Mouse (Mus musculus) heart, adult 2 months (tissue): Measurements from ENCODE around the gene Etv5. TPM values are rescaled to one million over a fixed set of nuclear protein-coding genes. Genes with fewer than 3 reads are reported as not detected.

Source experiments
- DNase-seq, 2 experiments: peaks; one replicate each; pipeline ENCODE4 v3.0.0; 2021
- H3K27ac ChIP-seq: fragments of 200-600 bp; 2 replicates; pipeline ENCODE4 v1.8.1; 2022
- H3K27me3 ChIP-seq: fragments of 200-500 bp; 2 replicates; pipeline ENCODE4 v1.6.1; 2012; ENCODE audit warnings: mild to moderate bottlenecking, low read length, inconsistent platforms, mixed read lengths; ENCODE audit not compliant: control insufficient read depth, insufficient read depth
- H3K36me3 ChIP-seq: fragments of 200-500 bp; 2 replicates; pipeline ENCODE4 v1.6.1; 2012; ENCODE audit warnings: low read length, inconsistent platforms; ENCODE audit not compliant: control insufficient read depth, insufficient read depth
- H3K4me1 ChIP-seq: fragments of 200-500 bp; 2 replicates; pipeline ENCODE4 v1.6.1; 2011; ENCODE audit warnings: low read length; ENCODE audit not compliant: control insufficient read depth, insufficient read depth
- H3K4me3 ChIP-seq: fragments of 200-600 bp; 2 replicates; pipeline ENCODE4 v1.8.1; 2022
- H3K79me2 ChIP-seq: fragments of 200-500 bp; replicated peaks from 2 replicates; pipeline ENCODE4 v1.6.1; 2012; ENCODE audit warnings: mild to moderate bottlenecking, inconsistent platforms, low read length, moderate library complexity, mixed read lengths; ENCODE audit not compliant: control insufficient read depth, insufficient read depth
- H3K9ac ChIP-seq: fragments of 200-500 bp; 2 replicates; pipeline ENCODE4 v1.6.1; 2012; ENCODE audit warnings: low read depth, mild to moderate bottlenecking, control low read depth, inconsistent platforms, low read length, mixed read lengths
- CTCF ChIP-seq: fragments of 200-600 bp; IDR thresholded peaks from 2 replicates; pipeline ENCODE4 v1.8.1; 2022; ENCODE audit warnings: antibody characterized with exemption, mild to moderate bottlenecking, moderate library complexity
- EP300 ChIP-seq: fragments of 200-500 bp; IDR thresholded peaks from 2 replicates; pipeline ENCODE4 v1.6.1; 2011; ENCODE audit warnings: low read depth, low read length, control low read depth; ENCODE audit not compliant: insufficient read depth
- POLR2A ChIP-seq: fragments of 200-500 bp; IDR thresholded peaks from 2 replicates; pipeline ENCODE4 v1.6.1; 2011; ENCODE audit warnings: mild to moderate bottlenecking, low read depth, low read length, control low read depth; ENCODE audit not compliant: insufficient read depth
- WGBS: fragments of 180-500 bp; shearing (Covaris S2); methylation state at CpG from one replicate; pipeline ENCODE4 v1.1.7; 2018; 5-methylcytosine and 5-hydroxymethylcytosine counted together
- intact Hi-C: fragments of 180-260 bp; cut with DNase I; formaldehyde crosslinking; loops from one replicate; pipeline ENCODE4 v1.15.1; 2025
- polyA plus RNA-seq: library from polyadenylated mRNA; depleted of rRNA; stranded (reverse); fragments of >200 nt; gene quantifications from 2 replicates; pipeline ENCODE4 v1.2.3, GENCODE M21; 2012
- total RNA-seq, 2 experiments: library from RNA; stranded (reverse); gene quantifications; 2 replicates each; pipeline ENCODE4 v1.2.3; 2021

The Etv5 gene
- total and polyA plus RNA-seq, 3 experiments = 6.9 to 12.0 (median 10.0) TPM

GRCm38 (mm10) chr16:22433944-22434343 lies 5.6 kb downstream of the Etv5 start:
- no peak for TF ChIP-seq CTCF
- TF ChIP-seq POLR2A = no peak
- no peak for TF ChIP-seq EP300
- H3K27ac ChIP-seq = no peak overlapping the region
- no peak overlapping the region for H3K9ac ChIP-seq
- no peaks in the 10 kb centered on the region for H3K79me2 ChIP-seq
- WGBS = 63% methylated on average over 12 of the region's 12 CpGs
- H3K4me1 ChIP-seq = no peaks in the 10 kb centered on the region
- H3K27me3 ChIP-seq = no peaks in the 10 kb centered on the region
- no peak for DNase-seq
- H3K4me3 ChIP-seq = no peak overlapping the region
- intact Hi-C loops = no loop called here
- H3K36me3 ChIP-seq = no peaks in the 10 kb centered on the region

GRCm38 (mm10) chr16:22431773-22432172 lies 7.7 kb downstream of the Etv5 start:
- no peak for DNase-seq
- H3K4me3 ChIP-seq = no peak overlapping the region
- H3K27me3 ChIP-seq = no peaks in the 10 kb centered on the region
- 83% methylated on average over 12 of the region's 12 CpGs for WGBS
- intact Hi-C loops = no loop called here
- H3K27ac ChIP-seq = no peak overlapping the region
- peaks cover 3% of the 10 kb centered on the region; the same call in 1 of the 2 replicates for H3K4me1 ChIP-seq
- TF ChIP-seq EP300 (no peak), CTCF (no peak), POLR2A (no peak)
- no peaks in the 10 kb centered on the region for H3K79me2 ChIP-seq
- H3K36me3 ChIP-seq = no peaks in the 10 kb centered on the region
- H3K9ac ChIP-seq = no peak overlapping the region

GRCm38 (mm10) chr16:22431335-22431734 lies 8.2 kb downstream of the Etv5 start:
- Histone ChIP-seq H3K79me2 (no peaks in the 10 kb centered on the region), H3K27me3 (no peaks in the 10 kb centered on the region), H3K4me1 (peaks cover 3% of the 10 kb centered on the region; the same call in 1 of the 2 replicates), H3K9ac (no peak overlapping the region), H3K4me3 (no peak overlapping the region), H3K36me3 (no peaks in the 10 kb centered on the region), H3K27ac (no peak overlapping the region)
- no peak for DNase-seq
- TF ChIP-seq CTCF = no peak
- TF ChIP-seq POLR2A = no peak
- TF ChIP-seq EP300 = no peak
- 89% methylated on average over 2 of the region's 2 CpGs for WGBS
- intact Hi-C loops = no loop called here

GRCm38 (mm10) chr16:22430211-22430951 lies 9.1 kb downstream of the Etv5 start:
- H3K9ac ChIP-seq = no peak overlapping the region
- no peak overlapping the region for H3K27ac ChIP-seq
- TF ChIP-seq POLR2A (no peak), EP300 (no peak), CTCF (no peak)
- no peaks in the 10 kb centered on the region for H3K27me3 ChIP-seq
- no peak for DNase-seq
- 69% methylated on average over 16 of the region's 16 CpGs for WGBS
- no peaks in the 10 kb centered on the region for H3K36me3 ChIP-seq
- no peak overlapping the region for H3K4me3 ChIP-seq
- no peaks in the 10 kb centered on the region for H3K79me2 ChIP-seq
- peaks cover 3% of the 10 kb centered on the region; the same call in 1 of the 2 replicates for H3K4me1 ChIP-seq
- intact Hi-C loops = no loop called here

GRCm38 (mm10) chr16:22429377-22429776 lies 10.1 kb downstream of the Etv5 start:
- 37% methylated on average over 8 of the region's 8 CpGs for WGBS
- Histone ChIP-seq H3K4me3 (no peak overlapping the region), H3K27ac (no peak overlapping the region; the same call in 1 of the 2 replicates), H3K79me2 (no peaks in the 10 kb centered on the region), H3K36me3 (no peaks in the 10 kb centered on the region), H3K27me3 (no peaks in the 10 kb centered on the region), H3K9ac (no peak overlapping the region), H3K4me1 (peaks cover 3% of the 10 kb centered on the region; the same call in 1 of the 2 replicates)
- no peak for DNase-seq
- no peak for TF ChIP-seq CTCF
- TF ChIP-seq POLR2A = no peak
- TF ChIP-seq EP300 = no peak
- intact Hi-C loops = no loop called here

GRCm38 (mm10) chr16:22428853-22429341 lies 10.6 kb downstream of the Etv5 start:
- Histone ChIP-seq H3K4me1 (peaks cover 3% of the 10 kb centered on the region; the same call in 1 of the 2 replicates), H3K9ac (no peak overlapping the region), H3K36me3 (no peaks in the 10 kb centered on the region), H3K79me2 (no peaks in the 10 kb centered on the region), H3K27ac (no peak overlapping the region; the same call in 1 of the 2 replicates), H3K27me3 (no peaks in the 10 kb centered on the region), H3K4me3 (no peak overlapping the region; the same call in 1 of the 2 replicates)
- intact Hi-C loops = no loop called here
- 14% methylated on average over 9 of the region's 9 CpGs for WGBS
- TF ChIP-seq POLR2A (no peak), CTCF (peak; percentile 57), EP300 (no peak)
- peak; percentile 75 to 77 for DNase-seq
